Mouse (Mus musculus) heart, adult 9 months (tissue): Measurements from ENCODE around the gene Rimklb.

ENCODE experiments used
- DNase-seq, 2 experiments: peaks; one replicate each; pipeline ENCODE4 v3.0.0; 2022; ENCODE audit warnings: low spot score in 2 of 2

The Rimklb gene

DNA sequence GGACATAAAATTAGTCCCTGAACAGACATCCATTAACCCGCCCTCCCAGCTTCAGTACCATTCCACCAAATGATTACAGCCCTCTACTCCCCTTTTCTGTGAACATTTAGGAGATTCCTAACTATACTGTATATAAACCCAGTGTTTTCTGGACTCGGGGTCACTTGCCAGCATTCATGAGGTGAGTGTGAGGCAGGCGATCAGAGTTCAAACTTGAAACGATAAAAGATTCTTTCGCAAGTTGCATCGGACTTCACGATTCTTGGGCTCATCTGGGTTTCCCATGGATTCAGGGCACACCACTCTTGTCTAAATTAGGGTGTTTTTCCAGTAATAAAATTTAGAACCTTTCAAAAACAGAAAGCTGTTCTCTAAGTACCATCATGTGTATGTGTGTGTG lies 71.1 kb downstream of the Rimklb start:
- DNase-seq = no peak

DNA sequence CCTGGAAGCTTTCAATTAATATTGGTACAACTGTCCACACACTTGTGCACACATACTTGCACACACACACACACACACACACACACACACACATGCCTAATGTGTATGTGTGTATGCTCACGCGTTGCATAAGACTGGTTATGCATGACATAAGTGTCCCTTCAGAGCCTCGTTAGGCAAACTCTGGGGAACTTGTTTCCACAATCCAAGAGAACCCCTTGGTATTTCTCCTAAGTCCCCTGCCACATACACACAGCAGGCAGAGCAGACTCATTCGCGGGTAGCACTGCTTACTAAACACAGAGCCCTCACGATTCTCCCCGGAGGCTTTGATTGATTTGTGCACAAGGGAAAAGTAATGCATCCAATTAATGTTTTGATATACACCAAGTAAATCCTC lies 81.5 kb downstream of the Rimklb start:
- DNase-seq = no peak

GRCm38 (mm10) chr6:122416347-122416746 lies 82.2 kb downstream of the Rimklb start:
- no peak for DNase-seq

DNA sequence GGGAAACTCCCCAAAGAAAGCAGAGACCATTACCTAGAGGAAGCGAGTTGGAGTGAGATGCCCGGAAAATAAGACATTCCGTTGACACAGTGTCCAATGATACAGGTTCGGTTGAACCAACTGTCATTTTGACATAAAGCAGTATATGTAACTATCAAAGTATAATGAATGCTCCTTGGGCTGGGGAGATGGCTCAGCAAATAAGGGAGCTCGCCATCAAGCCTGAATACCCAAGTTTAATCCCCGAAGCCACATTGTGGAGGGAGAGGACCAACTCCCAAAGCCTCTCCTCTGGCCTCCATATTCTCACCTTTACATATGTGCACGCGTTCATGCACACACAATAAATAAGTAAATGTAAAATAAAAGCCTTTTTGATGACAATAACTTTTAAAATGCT lies 87.3 kb downstream of the Rimklb start:
- DNase-seq = no peak

DNA sequence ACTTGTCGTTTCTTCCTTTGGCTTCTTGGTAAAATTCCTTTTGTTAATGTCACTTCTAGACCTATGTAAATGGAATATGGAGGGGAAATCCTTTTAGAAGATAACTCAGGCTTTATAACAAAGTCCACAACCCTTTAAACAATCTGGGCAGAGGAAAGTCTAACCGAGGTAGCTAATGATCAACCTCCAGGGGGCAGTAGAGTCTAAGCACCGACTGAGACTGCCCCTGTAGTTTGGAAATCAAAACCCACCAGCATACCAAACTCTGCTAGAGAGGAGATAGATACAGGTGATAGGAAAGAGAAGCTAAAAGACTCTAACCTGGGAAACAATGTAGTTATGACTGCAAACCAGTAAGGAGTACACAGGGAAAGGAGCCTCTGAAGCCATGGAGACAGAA lies 96.3 kb downstream of the Rimklb start:
- DNase-seq = no peak

DNA sequence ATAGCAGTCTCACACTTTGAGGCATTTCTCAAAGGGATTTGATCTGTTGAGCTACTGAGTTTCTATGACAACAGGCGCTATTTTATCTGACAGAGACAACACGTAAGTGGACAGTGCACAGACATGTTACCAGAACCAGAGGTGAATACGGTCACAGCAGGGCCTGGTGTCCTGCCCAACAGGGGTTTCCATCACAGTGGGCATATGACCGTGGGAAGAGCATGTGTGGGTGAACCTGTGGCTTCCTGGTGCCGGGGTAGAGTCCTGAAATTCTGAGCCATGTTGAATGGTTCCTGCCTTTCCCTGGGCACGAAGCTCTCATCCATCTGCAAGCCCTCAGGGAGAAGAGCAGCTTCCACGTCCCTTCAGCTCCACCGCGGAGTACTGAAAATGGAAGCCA lies 98.3 kb downstream of the Rimklb start:
- DNase-seq = no peak
